Mouse (Mus musculus): ENCODE measurements at regions not wholly inside any gene's neighbourhood (a gene's known extent, or its start where the extent isn't known, plus 50 kb on each side); places are given as distances from the start of the nearest gene placed in this dataset.
"Not testable (repeated sequence)": the region's sequence is repeated elsewhere in the genome, so short reads cannot be mapped to it uniquely, and the experiment has no call there.

DNA sequence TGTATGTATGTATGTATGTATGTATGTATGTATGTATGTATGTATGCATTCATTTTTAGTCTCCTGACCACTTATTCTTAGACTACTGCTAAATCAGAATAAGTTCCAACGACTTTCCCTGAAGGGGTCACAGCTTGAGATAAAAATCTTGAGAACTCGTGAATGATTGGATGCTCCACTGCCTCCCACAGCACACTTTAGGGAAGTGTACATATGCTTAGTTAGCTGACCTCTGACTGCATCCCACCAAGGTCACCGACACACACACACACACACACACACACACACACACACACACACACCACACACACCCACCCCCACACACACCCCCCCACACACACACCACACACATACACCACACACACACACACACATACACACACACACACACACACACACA is 169.9 kb upstream of the Pbx1 start:
- H3K27me3 ChIP-seq (ENCODE audit: control insufficient read depth, insufficient read depth, low read length); H3K4me2 ChIP-seq (ENCODE audit: low read length); H3K9me3 ChIP-seq (ENCODE audit: control insufficient read depth, low read length); H3K4me1 ChIP-seq (ENCODE audit: control insufficient read depth in 2 of 2, insufficient read depth in 2 of 2, low read length in 2 of 2); H3K36me3 ChIP-seq (ENCODE audit: control insufficient read depth, insufficient read depth, low read length); H3K9ac ChIP-seq (ENCODE audit: low read length); H3K4me3 ChIP-seq (ENCODE audit: control insufficient read depth in 1 of 2, insufficient read depth in 1 of 2, low read depth in 1 of 2, low read length in 2 of 2); ATAC-seq (ENCODE audit: insufficient number of reproducible peaks, insufficient read depth, low FRiP score, low read depth); H3K27ac ChIP-seq (replicated peaks in 1 of 2; ENCODE audit: control insufficient read depth in 1 of 2, insufficient read depth in 1 of 2, low read depth in 2 of 2, low read length in 2 of 2): not testable (repeated sequence)
- WGBS, result 63% methylated on average over 3 of the region's 3 CpGs

DNA sequence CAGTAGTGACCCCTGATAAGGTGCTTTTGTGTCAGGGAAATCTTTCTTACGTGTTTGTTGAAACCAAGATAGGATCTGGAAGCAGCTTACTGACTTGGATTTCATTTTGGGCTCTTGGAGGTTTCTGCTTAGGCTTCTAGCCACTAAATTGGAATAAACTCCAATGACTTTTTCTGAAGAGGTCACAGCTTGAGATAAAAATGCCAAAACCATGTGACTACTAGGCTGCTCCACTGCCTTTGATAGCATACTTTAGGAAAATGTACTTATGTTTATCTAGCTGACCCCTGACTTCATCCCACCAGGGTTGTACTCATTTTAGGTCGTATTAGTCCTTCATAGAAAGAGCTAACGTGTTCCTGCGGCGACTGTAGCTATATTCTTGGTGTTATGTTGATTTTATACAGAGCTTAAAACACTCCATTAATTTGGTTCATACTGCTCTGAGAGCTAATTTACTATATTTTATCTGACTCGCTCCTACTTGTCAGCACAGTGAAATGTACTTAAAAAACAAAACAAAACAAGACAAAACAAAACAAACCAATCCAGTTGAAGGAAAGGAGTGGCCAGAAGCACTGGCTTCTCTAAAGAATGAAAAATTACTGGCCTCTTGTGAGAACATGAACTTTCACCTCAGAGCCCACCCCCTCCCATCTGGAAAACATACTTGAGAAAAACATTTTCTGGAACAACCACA is 168.5 kb upstream of the Pbx1 start:
- no peak for ATAC-seq (ENCODE audit: insufficient number of reproducible peaks, insufficient read depth, low FRiP score, low read depth)
- no peak overlapping the region for H3K27ac ChIP-seq (replicated peaks in 1 of 2; ENCODE audit: control insufficient read depth in 1 of 2, insufficient read depth in 1 of 2, low read depth in 2 of 2, low read length in 2 of 2)
- H3K4me2 ChIP-seq (ENCODE audit: low read length), result no peak overlapping the region
- no peak overlapping the region for H3K9ac ChIP-seq (ENCODE audit: low read length)
- 73% methylated on average over 6 of the region's 6 CpGs for WGBS
- peaks cover 0 to 10% of the 10 kb centered on the region in 2 experiments; a peak in 2 of 4 replicates for H3K4me1 ChIP-seq (ENCODE audit: control insufficient read depth in 2 of 2, insufficient read depth in 2 of 2, low read length in 2 of 2)
- no peak overlapping the region for H3K4me3 ChIP-seq (ENCODE audit: control insufficient read depth in 1 of 2, insufficient read depth in 1 of 2, low read depth in 1 of 2, low read length in 2 of 2)
- H3K27me3 ChIP-seq (ENCODE audit: control insufficient read depth, insufficient read depth, low read length), result no peaks in the 10 kb centered on the region
- no peaks in the 10 kb centered on the region for H3K36me3 ChIP-seq (ENCODE audit: control insufficient read depth, insufficient read depth, low read length)
- no peaks in the 10 kb centered on the region for H3K9me3 ChIP-seq (ENCODE audit: control insufficient read depth, low read length)

DNA sequence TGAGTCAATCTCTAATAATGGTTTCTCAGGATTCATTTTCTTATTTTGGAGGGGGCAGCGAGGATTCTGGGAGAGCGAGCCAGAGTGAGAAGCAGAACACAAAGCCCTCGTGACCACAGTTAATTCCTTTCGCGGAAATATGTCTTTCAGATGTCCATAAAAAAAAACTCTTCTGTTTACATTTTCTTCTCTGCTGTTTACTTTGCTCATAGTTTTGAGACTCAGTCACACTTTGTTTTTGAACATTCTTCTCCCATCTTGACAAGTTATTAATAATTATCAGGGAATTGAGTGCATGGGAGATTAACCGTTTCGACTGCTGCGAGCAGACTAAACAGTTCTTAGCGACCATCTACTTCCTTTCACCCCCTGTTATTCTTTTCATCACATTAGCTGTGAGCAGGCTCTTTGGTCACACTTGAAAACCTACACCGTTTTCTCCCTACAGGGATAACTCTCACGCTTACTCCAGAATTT is 166.2 kb upstream of the Pbx1 start:
- H3K36me3 ChIP-seq (ENCODE audit: control insufficient read depth, insufficient read depth, low read length), result no peaks in the 10 kb centered on the region
- no peak overlapping the region for H3K9ac ChIP-seq (ENCODE audit: low read length)
- no peak overlapping the region for H3K27ac ChIP-seq (replicated peaks in 1 of 2; ENCODE audit: control insufficient read depth in 1 of 2, insufficient read depth in 1 of 2, low read depth in 2 of 2, low read length in 2 of 2)
- H3K4me3 ChIP-seq (ENCODE audit: control insufficient read depth in 1 of 2, insufficient read depth in 1 of 2, low read depth in 1 of 2, low read length in 2 of 2), result no peak overlapping the region
- H3K27me3 ChIP-seq (ENCODE audit: control insufficient read depth, insufficient read depth, low read length), result no peaks in the 10 kb centered on the region
- peaks cover 0 to 10% of the 10 kb centered on the region in 2 experiments; a peak in 2 of 4 replicates for H3K4me1 ChIP-seq (ENCODE audit: control insufficient read depth in 2 of 2, insufficient read depth in 2 of 2, low read length in 2 of 2)
- no peak for ATAC-seq (ENCODE audit: insufficient number of reproducible peaks, insufficient read depth, low FRiP score, low read depth)
- H3K9me3 ChIP-seq (ENCODE audit: control insufficient read depth, low read length), result no peaks in the 10 kb centered on the region
- H3K4me2 ChIP-seq (ENCODE audit: low read length), result peak overlapping the region; percentile 28
- WGBS, result 36% methylated on average over 11 of the region's 11 CpGs

DNA sequence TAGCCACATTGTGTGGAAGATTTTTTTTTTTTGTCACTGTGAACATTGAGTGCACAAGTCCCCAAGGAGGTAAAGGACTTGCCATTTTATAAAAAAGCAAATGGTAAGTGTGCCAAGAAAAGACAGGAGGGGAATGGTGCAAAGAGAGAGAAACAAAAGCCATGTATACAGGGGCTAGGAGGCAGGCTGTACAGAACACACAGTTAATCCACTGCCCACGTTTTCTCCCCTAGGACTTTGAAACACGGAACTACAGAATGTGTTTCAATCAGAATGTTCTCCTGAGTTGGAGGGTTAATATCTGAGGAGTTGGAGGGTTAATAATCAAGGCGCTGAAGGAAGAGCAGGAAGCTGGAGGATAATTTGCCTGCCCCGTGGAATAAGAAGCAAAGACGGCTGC is 165.4 kb upstream of the Pbx1 start:
- Histone ChIP-seq H3K27me3 (ENCODE audit: control insufficient read depth, insufficient read depth, low read length) (no peaks in the 10 kb centered on the region), H3K36me3 (ENCODE audit: control insufficient read depth, insufficient read depth, low read length) (no peaks in the 10 kb centered on the region), H3K27ac (replicated peaks in 1 of 2; ENCODE audit: control insufficient read depth in 1 of 2, insufficient read depth in 1 of 2, low read depth in 2 of 2, low read length in 2 of 2) (no peak overlapping the region), H3K4me2 (ENCODE audit: low read length) (no peak overlapping the region), H3K9me3 (ENCODE audit: control insufficient read depth, low read length) (no peaks in the 10 kb centered on the region), H3K9ac (ENCODE audit: low read length) (no peak overlapping the region), H3K4me1 (ENCODE audit: control insufficient read depth in 2 of 2, insufficient read depth in 2 of 2, low read length in 2 of 2) (peaks cover 0 to 10% of the 10 kb centered on the region in 2 experiments; a peak in 2 of 4 replicates), H3K4me3 (ENCODE audit: control insufficient read depth in 1 of 2, insufficient read depth in 1 of 2, low read depth in 1 of 2, low read length in 2 of 2) (no peak overlapping the region)
- 62% methylated on average over 5 of the region's 5 CpGs for WGBS
- ATAC-seq (ENCODE audit: insufficient number of reproducible peaks, insufficient read depth, low FRiP score, low read depth), result no peak

DNA sequence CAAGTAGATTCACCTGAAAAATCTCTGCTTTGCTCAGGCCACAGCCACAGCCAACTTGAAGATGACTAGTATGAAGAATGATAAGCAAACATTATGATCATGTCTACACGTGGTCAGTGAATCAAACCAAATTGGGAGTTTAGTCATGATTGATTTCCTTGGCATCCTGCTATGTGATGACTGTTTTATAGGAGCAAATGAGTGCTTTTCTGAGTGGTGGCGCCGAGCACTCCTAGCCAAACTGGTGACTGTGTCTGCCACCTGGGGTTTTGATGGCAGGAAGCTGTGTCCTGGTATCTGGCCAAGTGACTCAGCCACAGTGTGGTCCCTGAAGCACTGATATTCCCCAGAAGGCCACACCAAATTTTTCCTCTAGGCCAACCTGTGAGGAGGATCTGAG is 152.1 kb upstream of the Pbx1 start:
- WGBS, result 87% methylated on average over 3 of the region's 3 CpGs
- Histone ChIP-seq H3K4me1 (ENCODE audit: control insufficient read depth in 2 of 2, insufficient read depth in 2 of 2, low read length in 2 of 2) (0 out of 4 replicates have a peak, but pooled peaks cover 2 to 5% of the 10 kb centered on the region in 2 experiments), H3K4me3 (ENCODE audit: control insufficient read depth in 1 of 2, insufficient read depth in 1 of 2, low read depth in 1 of 2, low read length in 2 of 2) (no peak overlapping the region), H3K4me2 (ENCODE audit: low read length) (no peak overlapping the region), H3K36me3 (ENCODE audit: control insufficient read depth, insufficient read depth, low read length) (no peaks in the 10 kb centered on the region), H3K27ac (replicated peaks in 1 of 2; ENCODE audit: control insufficient read depth in 1 of 2, insufficient read depth in 1 of 2, low read depth in 2 of 2, low read length in 2 of 2) (no peak overlapping the region), H3K27me3 (ENCODE audit: control insufficient read depth, insufficient read depth, low read length) (0 out of 2 replicates have a peak, but pooled peaks cover 3% of the 10 kb centered on the region), H3K9me3 (ENCODE audit: control insufficient read depth, low read length) (no peaks in the 10 kb centered on the region), H3K9ac (ENCODE audit: low read length) (no peak overlapping the region)
- ATAC-seq (ENCODE audit: insufficient number of reproducible peaks, insufficient read depth, low FRiP score, low read depth), result no peak

DNA sequence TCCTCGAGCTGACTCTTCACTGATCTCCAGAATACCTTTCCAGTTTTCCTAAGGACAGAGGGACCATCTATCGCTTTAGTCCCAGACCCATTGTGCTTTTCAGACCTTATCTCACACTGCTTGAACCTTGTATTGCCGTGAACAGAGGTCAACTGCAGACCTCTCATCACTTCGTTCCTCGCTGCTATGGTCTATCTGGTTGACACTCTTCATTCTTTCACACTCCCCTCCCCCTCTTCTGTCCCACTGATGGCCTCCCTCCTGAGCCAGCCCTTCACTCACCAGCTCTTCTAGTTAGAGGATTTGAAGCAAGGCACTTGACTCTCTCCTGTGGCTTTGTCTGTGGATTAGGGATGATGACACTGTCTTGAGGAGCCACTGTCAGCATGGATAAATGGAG is 150.4 kb upstream of the Pbx1 start:
- WGBS, result 12% methylated on average over 5 of the region's 5 CpGs
- no peak; the same call in 1 of the 2 replicates for ATAC-seq (ENCODE audit: insufficient number of reproducible peaks, insufficient read depth, low FRiP score, low read depth)
- no peak overlapping the region for H3K9ac ChIP-seq (ENCODE audit: low read length)

DNA sequence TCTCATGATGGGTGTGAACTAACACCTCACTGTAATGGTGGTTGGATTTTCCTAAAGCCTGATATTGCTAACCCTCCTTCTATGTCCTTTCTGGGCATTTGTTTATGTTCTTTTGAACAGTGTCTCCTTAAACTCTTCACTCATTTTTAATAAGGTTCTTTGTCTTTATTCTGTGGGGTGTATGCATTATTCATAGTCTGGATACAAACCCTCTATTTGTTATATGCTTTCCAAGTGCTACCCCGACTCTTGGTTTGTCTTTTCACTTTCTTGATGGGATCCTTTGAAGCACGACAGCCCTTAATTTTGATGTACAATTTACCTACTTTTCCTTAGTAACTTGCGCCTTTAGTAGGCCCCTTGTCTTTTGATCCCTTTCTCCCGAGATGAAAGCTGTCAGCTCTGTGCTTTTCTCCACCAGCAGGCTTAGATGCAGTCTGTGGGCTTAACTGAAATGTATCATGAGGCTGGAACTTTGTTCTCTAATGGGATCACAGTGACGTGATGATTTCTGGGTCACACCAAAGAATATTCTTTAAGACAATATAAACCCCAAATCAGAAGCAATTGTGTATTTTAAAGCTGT is 138.0 kb upstream of the Pbx1 start:
- ATAC-seq (ENCODE audit: insufficient number of reproducible peaks, insufficient read depth, low FRiP score, low read depth), result no peak
- 78% methylated on average over 5 of the region's 5 CpGs for WGBS
- H3K4me2 ChIP-seq (ENCODE audit: low read length), result no peak overlapping the region

More for the DNA sequence above, 150.4 kb upstream of the Pbx1 start:
- Histone ChIP-seq H3K27ac (replicated peaks in 1 of 2; ENCODE audit: control insufficient read depth in 1 of 2, insufficient read depth in 1 of 2, low read depth in 2 of 2, low read length in 2 of 2) (no peak overlapping the region), H3K4me3 (ENCODE audit: control insufficient read depth in 1 of 2, insufficient read depth in 1 of 2, low read depth in 1 of 2, low read length in 2 of 2) (no peak overlapping the region), H3K9me3 (ENCODE audit: control insufficient read depth, low read length) (no peaks in the 10 kb centered on the region), H3K36me3 (ENCODE audit: control insufficient read depth, insufficient read depth, low read length) (no peaks in the 10 kb centered on the region), H3K27me3 (ENCODE audit: control insufficient read depth, insufficient read depth, low read length) (0 out of 2 replicates have a peak, but pooled peaks cover 3% of the 10 kb centered on the region), H3K4me1 (ENCODE audit: control insufficient read depth in 2 of 2, insufficient read depth in 2 of 2, low read length in 2 of 2) (0 out of 4 replicates have a peak, but pooled peaks cover 2 to 5% of the 10 kb centered on the region in 2 experiments), H3K4me2 (ENCODE audit: low read length) (no peak overlapping the region; the same call in 1 of the 2 replicates)

More for the DNA sequence above, 138.0 kb upstream of the Pbx1 start:
- Histone ChIP-seq H3K36me3 (ENCODE audit: control insufficient read depth, insufficient read depth, low read length) (no peaks in the 10 kb centered on the region), H3K27ac (replicated peaks in 1 of 2; ENCODE audit: control insufficient read depth in 1 of 2, insufficient read depth in 1 of 2, low read depth in 2 of 2, low read length in 2 of 2) (no peak overlapping the region), H3K4me1 (ENCODE audit: control insufficient read depth in 2 of 2, insufficient read depth in 2 of 2, low read length in 2 of 2) (no peaks in the 10 kb centered on the region), H3K9ac (ENCODE audit: low read length) (no peak overlapping the region), H3K9me3 (ENCODE audit: control insufficient read depth, low read length) (no peaks in the 10 kb centered on the region), H3K27me3 (ENCODE audit: control insufficient read depth, insufficient read depth, low read length) (no peaks in the 10 kb centered on the region), H3K4me3 (ENCODE audit: control insufficient read depth in 1 of 2, insufficient read depth in 1 of 2, low read depth in 1 of 2, low read length in 2 of 2) (no peak overlapping the region)
